8 mouse cellular contexts compared by ENCODE assay signal in genomic region chr3:95928261-95928657, GRCm38 (mm10). TPM values are rescaled to one million over a fixed set of nuclear protein-coding genes. Genes with fewer than 3 reads are reported as not detected.
DNase-seq lines count a peak whose midpoint lies in the region; ATAC-seq and TF ChIP-seq lines count a peak whose summit lies in the region.

No protein-coding gene starts in this region.

- H3K27me3 ChIP-seq in embryonic facial prominence, embryonic 10.5 days (replicated peaks; ENCODE audit: low read depth, poor library complexity, severe bottlenecking) = no peaks in the 10 kb centered on the region
- H3K27me3 ChIP-seq in hindbrain, embryonic 15.5 days = no peaks in the 10 kb centered on the region
- H3K27me3 ChIP-seq in midbrain, embryonic 16.5 days (ENCODE audit: control insufficient read depth, insufficient read depth, low read depth, low read length) = no peaks in the 10 kb centered on the region

- intact Hi-C loops in left cerebral cortex, postnatal 14 days (cut with DNase I) = no loop called here

- WGBS in embryonic facial prominence, embryonic 10.5 days = 74% methylated on average over 6 of the region's 6 CpGs
- 73% methylated on average over 6 of the region's 6 CpGs for whole genome bisulfite sequencing in hindbrain, embryonic 15.5 days
- WGBS in midbrain, embryonic 16.5 days = 72% methylated on average over 6 of the region's 6 CpGs

- H3K9ac ChIP-seq in hindbrain, embryonic 15.5 days = no peak overlapping the region
- H3K9ac ChIP-seq in midbrain, embryonic 16.5 days (ENCODE audit: low read depth, low read length) = peak overlapping the region; percentile 21; the same call in 1 of the 2 replicates

- H3K4me3 ChIP-seq in layer of hippocampus, adult 2 months = peak overlapping the region; percentile 58; the same call in 1 of the 2 replicates
- H3K4me3 ChIP-seq in embryonic facial prominence, embryonic 10.5 days = peak overlapping the region; percentile 89
- H3K4me3 ChIP-seq in hindbrain, embryonic 15.5 days = peak overlapping the region; percentile 97
- peak overlapping the region; percentile 89 for H3K4me3 ChIP-seq in midbrain, embryonic 16.5 days (ENCODE audit: low read depth, low read length)

- peak overlapping the region; percentile 66 for H3K4me2 ChIP-seq in hindbrain, embryonic 15.5 days
- H3K4me2 ChIP-seq in midbrain, embryonic 16.5 days (ENCODE audit: low read length) = peak overlapping the region; percentile 77

- no peak for ATAC-seq in hindbrain, embryonic 15.5 days (ENCODE audit: low FRiP score, low read depth)
- no peak for ATAC-seq in midbrain, embryonic 16.5 days

- TF ChIP-seq CTCF in layer of hippocampus, adult 2 months (conservative IDR thresholded peaks at IDR 0.05) = no peak

- no peak overlapping the region for H3K27ac ChIP-seq in layer of hippocampus, adult 2 months
- H3K27ac ChIP-seq in embryonic facial prominence, embryonic 10.5 days (replicated peaks) = peak overlapping the region; percentile 99
- H3K27ac ChIP-seq in hindbrain, embryonic 15.5 days (replicated peaks) = peak overlapping the region; percentile 63; the same call in 1 of the 2 replicates
- H3K27ac ChIP-seq in midbrain, embryonic 16.5 days (ENCODE audit: low read length) = no peak overlapping the region; the same call in 1 of the 2 replicates

- no peak for DNase-seq in layer of hippocampus, adult 2 months (ENCODE audit: low spot score in 2 of 2)
- DNase-seq in layer of hippocampus, adult 11-12 months (ENCODE audit: low spot score) = no peak
- DNase-seq in embryonic facial prominence, embryonic 10.5 days (ENCODE audit: low spot score) = no peak
- no peak for DNase-seq in gastrocnemius, adult 18-20 months (ENCODE audit: low spot score)
- no peak for DNase-seq in layer of hippocampus, adult 9-10 months (ENCODE audit: low spot score)
- DNase-seq in left cerebral cortex, postnatal 14 days (ENCODE audit: low spot score in 2 of 2) = no peak

- H3K9me3 ChIP-seq in embryonic facial prominence, embryonic 10.5 days = no peaks in the 10 kb centered on the region
- no peaks in the 10 kb centered on the region for H3K9me3 ChIP-seq in hindbrain, embryonic 15.5 days
- no peaks in the 10 kb centered on the region for H3K9me3 ChIP-seq in midbrain, embryonic 16.5 days (replicated peaks; ENCODE audit: control insufficient read depth, low read length, poor library complexity, severe bottlenecking)

- peaks cover 19% of the 10 kb centered on the region for H3K4me1 ChIP-seq in embryonic facial prominence, embryonic 10.5 days
- H3K4me1 ChIP-seq in hindbrain, embryonic 15.5 days (replicated peaks) = peaks cover 11% of the 10 kb centered on the region
- H3K4me1 ChIP-seq in midbrain, embryonic 16.5 days (ENCODE audit: control insufficient read depth, insufficient read depth, low read length) = peaks cover 3% of the 10 kb centered on the region; the same call in 1 of the 2 replicates

- H3K36me3 ChIP-seq in embryonic facial prominence, embryonic 10.5 days (replicated peaks) = peaks cover 12% of the 10 kb centered on the region
- H3K36me3 ChIP-seq in hindbrain, embryonic 15.5 days = no peaks in the 10 kb centered on the region
- H3K36me3 ChIP-seq in midbrain, embryonic 16.5 days (ENCODE audit: control insufficient read depth, insufficient read depth, low read length) = no peaks in the 10 kb centered on the region

RNA-seq across cellular contexts. Expression of gene Anp32e, which starts 0.8 kb away (rescaled TPM):
- total RNA-seq in layer of hippocampus, adult 2 months (2021) = 10 to 100 TPM; 78.9 to 80.6 TPM
- 369 and 371 TPM in 2 replicates for polyA plus RNA-seq in embryonic facial prominence, embryonic 10.5 days (2016; fragmentation: Nextera tagmentation; extraction: Ambion mirVana)
- 117 and 118 TPM in 2 replicates for polyA plus RNA-seq in hindbrain, embryonic 15.5 days (2015; fragmentation: Nextera tagmentation; extraction: Ambion mirVana)
- 110 and 131 TPM in 2 replicates for polyA plus RNA-seq in midbrain, embryonic 16.5 days (2015; fragmentation: Nextera tagmentation; extraction: Ambion mirVana)
- 10 to 100 TPM; 75.9 to 97.2 TPM for total RNA-seq in gastrocnemius, adult 18-20 months (2021)
- 100 to 1,000 TPM in 1 of 2 experiments, 10 to 100 TPM in 1; 95.6 to 107 TPM for total RNA-seq in left cerebral cortex, postnatal 14 days (2021)

RNA-seq across cellular contexts. Expression of gene Car14, which starts 23.8 kb away (rescaled TPM):
- total RNA-seq in layer of hippocampus, adult 2 months (2021) = 1 to 10 TPM; 6.9 to 9.9 TPM
- polyA plus RNA-seq in embryonic facial prominence, embryonic 10.5 days (2016; fragmentation: Nextera tagmentation; extraction: Ambion mirVana) = 120 and 133 TPM in 2 replicates
- polyA plus RNA-seq in hindbrain, embryonic 15.5 days (2015; fragmentation: Nextera tagmentation; extraction: Ambion mirVana) = 13.1 and 14.7 TPM in 2 replicates
- polyA plus RNA-seq in midbrain, embryonic 16.5 days (2015; fragmentation: Nextera tagmentation; extraction: Ambion mirVana) = 7.6 and 9.2 TPM in 2 replicates
- total RNA-seq in gastrocnemius, adult 18-20 months (2021) = 10 to 100 TPM; 54.2 to 76.9 TPM
- total RNA-seq in left cerebral cortex, postnatal 14 days (2021) = 1 to 10 TPM; 5.3 to 5.5 TPM

RNA-seq across cellular contexts. Expression of gene Aph1a, which starts 34.5 kb away (rescaled TPM):
- 10 to 100 TPM; 69.0 to 79.8 TPM for total RNA-seq in layer of hippocampus, adult 2 months (2021)
- polyA plus RNA-seq in embryonic facial prominence, embryonic 10.5 days (2016; fragmentation: Nextera tagmentation; extraction: Ambion mirVana) = 33.4 and 36.1 TPM in 2 replicates
- 34.9 and 36.4 TPM in 2 replicates for polyA plus RNA-seq in hindbrain, embryonic 15.5 days (2015; fragmentation: Nextera tagmentation; extraction: Ambion mirVana)
- polyA plus RNA-seq in midbrain, embryonic 16.5 days (2015; fragmentation: Nextera tagmentation; extraction: Ambion mirVana) = 27.1 and 35.1 TPM in 2 replicates
- total RNA-seq in gastrocnemius, adult 18-20 months (2021) = 10 to 100 TPM; 41.0 to 50.4 TPM
- 10 to 100 TPM; 72.2 to 79.0 TPM for total RNA-seq in left cerebral cortex, postnatal 14 days (2021)

RNA-seq across cellular contexts. Expression of gene BC028528, which starts 36.5 kb away (rescaled TPM):
- total RNA-seq in layer of hippocampus, adult 2 months (2021) = 1 to 10 TPM; 3.4 to 4.8 TPM
- polyA plus RNA-seq in embryonic facial prominence, embryonic 10.5 days (2016; fragmentation: Nextera tagmentation; extraction: Ambion mirVana) = 7.6 and 10.2 TPM in 2 replicates
- 19.8 and 22.8 TPM in 2 replicates for polyA plus RNA-seq in hindbrain, embryonic 15.5 days (2015; fragmentation: Nextera tagmentation; extraction: Ambion mirVana)
- 18.2 and 18.5 TPM in 2 replicates for polyA plus RNA-seq in midbrain, embryonic 16.5 days (2015; fragmentation: Nextera tagmentation; extraction: Ambion mirVana)
- total RNA-seq in gastrocnemius, adult 18-20 months (2021) = 1 to 10 TPM; 1.7 to 2.2 TPM
- total RNA-seq in left cerebral cortex, postnatal 14 days (2021) = 10 to 100 TPM; 10.4 to 12.7 TPM

RNA-seq across cellular contexts. Expression of gene Ciart, which starts 46.2 kb away (rescaled TPM):
- 10 to 100 TPM; 10.3 to 11.7 TPM for total RNA-seq in layer of hippocampus, adult 2 months (2021)
- 11.5 and 13.4 TPM in 2 replicates for polyA plus RNA-seq in embryonic facial prominence, embryonic 10.5 days (2016; fragmentation: Nextera tagmentation; extraction: Ambion mirVana)
- 4.9 and 5.2 TPM in 2 replicates for polyA plus RNA-seq in hindbrain, embryonic 15.5 days (2015; fragmentation: Nextera tagmentation; extraction: Ambion mirVana)
- polyA plus RNA-seq in midbrain, embryonic 16.5 days (2015; fragmentation: Nextera tagmentation; extraction: Ambion mirVana) = 4.8 and 5.2 TPM in 2 replicates
- 1 to 10 TPM; 3.5 to 6.3 TPM for total RNA-seq in gastrocnemius, adult 18-20 months (2021)
- total RNA-seq in left cerebral cortex, postnatal 14 days (2021) = 10 to 100 TPM; 17.0 to 20.9 TPM

Comparison
In these comparisons a context has a peak if more than half of its experiments do, and no peak if none do; other contexts are left out.
1. H3K27ac ChIP-seq: peak in embryonic facial prominence, embryonic 10.5 days (single experiment) and hindbrain, embryonic 15.5 days (single experiment); none in layer of hippocampus, adult 2 months (single experiment) and midbrain, embryonic 16.5 days (single experiment).
2. RNA of gene Car14, which starts 23.8 kb away (total RNA-seq): 54.2 to 76.9 TPM in gastrocnemius, adult 18-20 months; 6.9 to 9.9 TPM in layer of hippocampus, adult 2 months and 5.3 to 5.5 TPM in left cerebral cortex, postnatal 14 days; every median in the first group is over 4 times any median in the second.
3. Peak in every context shown above with its lines, with median percentiles within 50 percentile points of each other: H3K4me3 ChIP-seq.